Mouse (Mus musculus): ENCODE measurements around the gene Rps5.

DNA sequence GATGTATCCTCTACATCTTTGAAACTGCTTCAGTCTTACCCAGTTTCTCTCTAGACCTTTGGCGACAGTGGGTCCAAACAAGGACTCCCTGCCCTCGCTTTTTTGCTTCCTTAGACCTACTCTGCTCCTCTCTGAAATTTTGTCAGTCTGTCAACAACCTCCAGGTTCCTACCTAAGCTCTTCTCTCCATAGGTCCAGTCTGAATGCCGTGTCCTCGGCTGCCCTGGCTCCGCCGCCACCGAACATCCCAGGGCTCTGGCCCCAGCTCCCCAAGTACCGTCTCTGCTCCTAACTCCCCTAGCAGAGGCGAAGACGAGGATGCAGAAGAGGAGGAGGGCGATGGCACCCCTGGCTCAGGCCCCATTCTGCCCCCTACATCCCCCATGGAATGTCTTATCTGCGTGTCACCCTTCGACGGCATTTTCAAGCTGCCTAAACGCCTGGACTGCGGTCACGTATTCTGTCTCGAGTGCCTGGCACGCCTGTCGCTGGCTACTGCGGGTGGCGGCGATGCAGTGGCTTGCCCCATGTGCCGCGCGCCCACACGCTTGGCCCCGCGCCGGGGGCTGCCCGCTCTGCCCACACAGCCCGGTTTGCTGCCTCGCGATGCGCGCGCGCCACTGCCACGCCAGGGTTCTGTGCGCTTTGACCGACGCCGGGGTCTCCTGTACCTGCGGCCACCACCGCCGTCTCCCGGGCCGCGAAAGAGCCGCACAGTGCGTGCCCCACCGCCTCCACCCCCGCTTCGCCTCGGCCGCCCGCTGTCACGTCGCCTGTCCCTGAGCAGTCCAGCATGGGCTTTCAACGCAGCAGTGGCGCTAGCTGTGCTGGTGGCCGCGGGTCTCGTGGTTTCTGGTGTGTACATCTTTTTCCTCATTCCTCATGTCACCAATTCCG is 5.9 kb downstream of the Rps5 start:
- TF ChIP-seq CTCF (IDR thresholded peaks at IDR 0.05; ENCODE audit: extremely low read depth, insufficient read length, insufficient replicate concordance, low read depth, low read length): no peak
- no peak for TF ChIP-seq POLR2A (IDR thresholded peaks at IDR 0.05; ENCODE audit: low read depth, low read length)
